Mouse (Mus musculus) retina, postnatal 1 day (tissue): ENCODE results near the gene Col1a1.

Experiments used
- DNase-seq: peaks from one replicate; pipeline ENCODE4 v3.0.0-alpha.2; 2012

Col1a1 gene

DNA sequence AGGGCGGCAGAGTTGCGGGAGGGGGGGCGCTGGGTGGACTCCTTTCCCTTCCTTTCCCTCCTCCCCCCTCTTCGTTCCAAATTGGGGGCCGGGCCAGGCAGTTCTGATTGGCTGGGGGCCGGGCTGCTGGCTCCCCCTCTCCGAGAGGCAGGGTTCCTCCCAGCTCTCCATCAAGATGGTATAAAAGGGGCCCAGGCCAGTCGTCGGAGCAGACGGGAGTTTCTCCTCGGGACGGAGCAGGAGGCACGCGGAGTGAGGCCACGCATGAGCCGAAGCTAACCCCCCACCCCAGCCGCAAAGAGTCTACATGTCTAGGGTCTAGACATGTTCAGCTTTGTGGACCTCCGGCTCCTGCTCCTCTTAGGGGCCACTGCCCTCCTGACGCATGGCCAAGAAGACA is at the start of gene Col1a1:
Gene Col1a1, plus strand, starts transcription at position 180 of the 400 bp plus-strand sequence.
- no peak for DNase-seq

- no peak for DNase-seq
Observed at GRCm38 (mm10) chr11:94891155-94891554, 44.9 kb upstream of the Col1a1 start.

- DNase-seq = no peak
Observed at GRCm38 (mm10) chr11:94896753-94897376, 39.2 kb upstream of the Col1a1 start.

DNA sequence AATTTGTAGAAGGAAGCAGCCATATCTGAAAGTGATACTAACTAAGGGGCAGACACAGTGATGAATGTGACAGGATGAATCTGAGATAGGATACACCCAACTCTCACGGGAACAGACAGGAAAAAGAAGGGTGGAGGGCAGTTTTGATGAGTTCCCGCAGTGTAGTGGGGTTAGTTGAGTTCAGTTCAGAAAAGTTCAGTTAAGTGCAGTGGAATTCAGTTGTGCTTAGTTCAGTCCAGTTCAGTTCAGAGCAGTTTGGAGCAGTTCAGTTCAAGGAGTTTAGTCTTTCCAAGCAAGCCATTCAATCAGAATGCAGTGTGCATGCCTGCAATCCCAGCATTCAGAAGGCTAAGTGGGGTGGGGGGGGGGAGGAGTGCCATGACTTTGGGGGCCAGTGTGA is 34.8 kb upstream of the Col1a1 start:
- no peak for DNase-seq

DNA sequence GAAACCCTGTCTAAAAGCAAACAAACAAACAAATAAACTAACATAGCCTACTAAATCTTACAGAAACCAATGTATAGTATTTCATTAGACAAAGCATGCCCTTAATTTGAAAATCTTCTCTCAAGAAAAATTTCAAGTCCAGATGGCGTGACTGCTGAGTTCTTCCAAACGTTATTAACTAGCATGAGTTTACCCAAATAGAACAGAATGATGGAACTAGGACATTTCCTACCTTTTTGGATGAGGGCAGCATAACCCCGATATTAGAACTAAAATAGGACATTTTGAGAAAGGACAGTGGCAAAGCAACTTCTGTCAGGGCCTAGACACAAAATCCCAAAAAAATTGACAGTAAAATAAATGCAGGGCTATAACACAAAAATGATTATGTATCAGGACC is 31.7 kb upstream of the Col1a1 start:
- no peak for DNase-seq

GRCm38 (mm10) chr11:94910971-94911370 is 25.1 kb upstream of the Col1a1 start:
- no peak for DNase-seq

GRCm38 (mm10) chr11:94912568-94912967 is 23.5 kb upstream of the Col1a1 start:
- no peak for DNase-seq

GRCm38 (mm10) chr11:94913302-94914090 is 22.5 kb upstream of the Col1a1 start:
- no peak for DNase-seq

GRCm38 (mm10) chr11:94915675-94916403 is 20.2 kb upstream of the Col1a1 start:
- no peak for DNase-seq

GRCm38 (mm10) chr11:94916477-94916876 is 19.5 kb upstream of the Col1a1 start:
- peak; percentile 53 for DNase-seq

GRCm38 (mm10) chr11:94917717-94918116 is 18.3 kb upstream of the Col1a1 start:
- DNase-seq = no peak

- DNase-seq = no peak
Observed at GRCm38 (mm10) chr11:94920996-94921401, 15.0 kb upstream of the Col1a1 start.

GRCm38 (mm10) chr11:94924977-94925376 is 11.0 kb upstream of the Col1a1 start:
- DNase-seq = no peak

GRCm38 (mm10) chr11:94926431-94926830 is 9.6 kb upstream of the Col1a1 start:
- DNase-seq = no peak

DNA sequence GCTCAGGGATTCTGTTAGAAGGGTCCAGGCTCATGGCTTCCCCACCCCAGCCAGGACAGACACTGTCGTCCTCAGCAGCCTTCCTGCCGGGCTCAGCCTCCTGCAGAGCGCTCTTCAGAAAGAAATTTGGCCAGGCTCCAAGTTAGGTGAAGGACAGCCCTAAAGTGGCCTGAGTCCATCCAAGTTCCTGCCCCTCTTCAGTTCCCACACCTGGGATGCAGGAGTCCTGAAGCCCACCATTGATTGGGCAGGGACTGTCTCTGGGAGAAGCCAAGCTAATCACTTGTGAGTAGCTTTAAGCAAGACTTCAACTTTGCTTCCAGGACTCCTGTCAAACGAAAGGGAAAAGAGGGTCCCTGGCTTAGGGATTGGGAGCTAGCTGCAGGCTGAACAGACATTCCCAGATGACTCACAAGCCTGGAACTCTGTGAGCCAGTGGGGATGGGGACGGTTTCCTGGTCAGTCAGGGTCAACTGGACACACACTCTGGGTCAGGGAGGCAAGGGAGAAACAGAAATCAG is 8.2 kb upstream of the Col1a1 start:
- DNase-seq = peak; percentile 46

GRCm38 (mm10) chr11:94928820-94929219 is 7.2 kb upstream of the Col1a1 start:
- DNase-seq = peak; percentile 96

GRCm38 (mm10) chr11:94929599-94929998 is 6.4 kb upstream of the Col1a1 start:
- DNase-seq = no peak

DNA sequence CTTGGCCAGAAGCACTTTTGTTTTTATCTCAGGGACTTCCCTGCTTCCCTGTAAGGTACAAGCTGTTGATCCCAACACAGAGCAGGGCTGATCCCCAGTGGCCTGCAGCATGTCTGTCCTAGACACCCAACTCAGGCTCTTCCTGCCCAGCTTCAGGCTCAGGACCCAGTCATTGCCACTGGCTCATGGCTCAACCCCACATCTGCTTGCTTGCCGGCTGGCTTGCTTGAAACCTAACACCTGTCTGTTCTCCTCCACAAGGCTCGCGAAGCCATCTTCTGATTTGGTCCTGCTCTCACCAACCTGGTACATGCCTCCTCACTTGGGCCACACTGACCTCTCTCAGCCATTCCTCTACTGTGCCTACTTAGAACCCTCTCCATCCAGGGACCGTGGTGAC is 5.9 kb upstream of the Col1a1 start:
- no peak for DNase-seq

DNA sequence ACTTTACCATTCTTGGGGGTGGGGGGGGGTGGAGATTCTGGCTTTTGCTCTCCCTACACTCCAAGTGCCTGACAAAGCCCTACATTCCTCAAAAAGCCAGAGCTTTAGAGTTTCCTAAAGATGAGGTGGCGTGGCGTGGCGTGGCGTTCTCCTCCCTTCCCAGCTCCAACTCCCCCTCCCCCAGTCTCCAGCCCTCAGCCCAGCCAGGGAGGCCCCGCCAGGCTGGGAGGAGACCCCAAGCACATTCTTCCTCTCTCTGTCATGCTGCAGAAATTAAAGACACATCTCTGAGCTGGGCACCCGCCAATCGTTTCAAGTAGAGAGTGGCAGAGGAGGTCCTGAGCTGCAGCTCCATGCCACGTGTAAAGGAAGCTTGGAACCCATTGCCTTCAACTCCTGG is 2.4 kb upstream of the Col1a1 start:
- DNase-seq = no peak

DNA sequence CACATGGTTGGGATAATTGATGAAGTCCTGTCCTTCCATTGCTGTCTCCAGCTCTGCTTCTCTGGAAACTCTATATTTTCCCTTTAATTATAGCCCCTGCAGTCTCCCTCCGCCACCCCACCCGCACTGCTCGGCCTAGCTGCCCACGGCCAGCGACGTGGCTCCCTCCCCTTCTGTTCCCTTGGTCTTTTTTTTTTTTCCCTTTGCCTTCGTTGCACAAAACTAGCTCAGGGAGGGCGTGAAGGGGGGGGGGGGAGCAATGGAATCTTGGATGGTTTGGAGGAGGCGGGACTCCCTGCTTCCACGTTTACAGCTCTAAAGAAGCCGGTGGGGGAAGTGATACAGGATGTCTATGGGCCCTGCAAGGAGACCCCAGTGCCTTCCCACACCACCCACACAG is 1.5 kb upstream of the Col1a1 start:
- DNase-seq = no peak

DNA sequence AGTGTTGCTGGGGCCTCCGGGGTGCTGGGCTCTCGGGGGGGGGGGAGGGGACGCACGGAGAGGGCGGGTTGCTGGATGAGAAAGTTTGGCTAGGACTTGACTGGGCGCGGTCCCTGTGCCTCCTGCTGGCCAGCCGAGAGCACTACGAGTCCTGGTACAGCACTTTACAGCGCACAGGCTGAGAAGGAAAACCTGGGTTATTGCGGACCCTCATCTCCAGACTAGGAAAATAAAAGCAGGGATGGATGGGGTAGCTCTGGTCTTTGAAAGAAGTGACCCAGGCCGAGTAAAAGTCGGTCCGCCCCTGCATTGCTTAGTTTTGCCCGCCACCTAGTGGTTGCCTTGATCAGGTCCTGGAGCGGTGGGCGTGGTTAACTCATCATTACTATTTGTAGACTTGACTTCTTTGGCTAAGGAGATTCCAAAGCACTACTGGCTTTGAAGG is 849 bp downstream of the Col1a1 start:
- DNase-seq = peak; percentile 90

DNA sequence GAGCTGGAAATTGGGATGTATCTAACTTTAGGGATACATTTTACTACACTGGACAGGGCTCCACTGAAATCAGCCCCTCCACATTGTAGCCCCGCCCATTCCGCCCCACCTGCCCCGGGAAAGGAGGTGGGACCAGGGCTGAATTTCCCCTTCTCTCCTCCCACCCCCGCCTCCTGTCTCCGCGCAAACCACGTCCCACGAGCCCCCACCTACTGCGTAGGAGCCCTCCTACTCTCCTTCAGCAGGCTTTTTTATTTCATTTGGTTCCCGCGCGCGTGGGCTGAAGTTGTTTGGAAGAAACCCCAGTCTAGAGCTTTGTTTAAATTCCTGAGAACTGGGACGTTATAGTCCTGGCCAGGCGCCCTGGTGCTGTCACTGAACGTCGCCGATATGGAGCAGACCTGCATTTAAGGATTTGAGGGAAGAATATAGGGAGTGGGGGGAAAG is 1.3 kb downstream of the Col1a1 start:
- DNase-seq = no peak

DNA sequence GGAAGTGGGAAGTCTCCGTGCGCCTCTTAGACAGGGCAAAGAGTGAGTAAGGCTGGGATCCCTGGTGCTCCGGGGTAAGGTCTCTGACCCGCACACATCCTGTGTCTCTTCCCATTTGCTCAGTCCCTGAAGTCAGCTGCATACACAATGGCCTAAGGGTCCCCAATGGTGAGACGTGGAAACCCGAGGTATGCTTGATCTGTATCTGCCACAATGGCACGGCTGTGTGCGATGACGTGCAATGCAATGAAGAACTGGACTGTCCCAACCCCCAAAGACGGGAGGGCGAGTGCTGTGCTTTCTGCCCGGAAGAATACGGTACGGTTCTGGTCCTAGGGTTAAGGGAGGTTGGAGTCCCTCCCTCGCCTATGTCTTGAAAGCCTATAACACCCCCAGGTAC is 1.8 kb downstream of the Col1a1 start:
- DNase-seq = peak; percentile 51
